Comparison of ENCODE assay signal across 10 mouse cellular contexts in the genomic region with DNA sequence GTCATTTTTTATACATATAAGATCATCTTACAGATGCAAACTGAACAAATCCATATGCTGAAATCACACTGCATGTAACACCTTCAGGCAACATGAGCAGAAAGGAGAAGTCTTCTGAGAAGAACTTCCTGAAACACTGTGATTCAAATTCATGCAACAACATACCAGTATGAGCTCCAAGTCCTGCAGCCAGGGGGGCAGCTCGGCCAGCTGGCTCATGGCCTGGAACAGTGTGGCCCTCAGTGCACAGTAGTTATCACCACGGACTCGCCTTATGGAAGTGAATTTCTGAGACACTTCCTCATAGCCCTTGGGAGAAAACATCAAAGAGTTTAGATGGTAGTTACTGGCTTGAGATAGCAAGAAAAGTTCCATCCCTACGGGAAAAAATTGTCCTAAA. TPM values are rescaled to one million over a fixed set of nuclear protein-coding genes. Genes with fewer than 3 reads are reported as not detected.
DNase-seq lines count a peak whose midpoint lies in the region; ATAC-seq and TF ChIP-seq lines count a peak whose summit lies in the region.
"Had no signal": no experiment of that assay in that cellular context is flagged by ENCODE, and none has a peak within 500 bp of the region (broad histone marks: within the 10 kb centered on the region; RNA-seq: fewer than 3 reads in every experiment).

No protein-coding gene starts in this region.

- H3K27me3 ChIP-seq in heart, adult 2 months (ENCODE audit: control insufficient read depth, insufficient read depth, low read length) = no peaks in the 10 kb centered on the region
- H3K27me3 ChIP-seq in heart, embryonic 12.5 days (replicated peaks) = no peaks in the 10 kb centered on the region
- no peaks in the 10 kb centered on the region for H3K27me3 ChIP-seq in forebrain, postnatal 0 days (ENCODE audit: insufficient read depth, low read length)
- H3K27me3 ChIP-seq: hindbrain, embryonic 12.5 days had no signal

- peak; percentile 53 for TF ChIP-seq CTCF in heart, adult 2 months (IDR thresholded peaks at IDR 0.05)
- TF ChIP-seq CTCF in forebrain, postnatal 0 days (IDR thresholded peaks at IDR 0.05; ENCODE audit: low read depth) = no peak

- peaks cover 14% of the 10 kb centered on the region for H3K4me1 ChIP-seq in heart, adult 2 months (ENCODE audit: control insufficient read depth, insufficient read depth, low read length)
- peaks cover 17% of the 10 kb centered on the region for H3K4me1 ChIP-seq in heart, embryonic 12.5 days (replicated peaks)
- no peaks in the 10 kb centered on the region for H3K4me1 ChIP-seq in forebrain, postnatal 0 days (ENCODE audit: insufficient read depth)

- H3K4me3 ChIP-seq in heart, adult 2 months = no peak overlapping the region
- no peak overlapping the region for H3K4me3 ChIP-seq in heart, embryonic 12.5 days
- H3K4me3 ChIP-seq in forebrain, postnatal 0 days (ENCODE audit: low read depth, low read length) = no peak overlapping the region
- H3K4me3 ChIP-seq: hindbrain, embryonic 12.5 days had no signal

- H3K79me2 ChIP-seq in heart, adult 2 months (replicated peaks; ENCODE audit: control insufficient read depth, insufficient read depth, low read length) = no peaks in the 10 kb centered on the region

- H3K36me3 ChIP-seq in heart, adult 2 months (ENCODE audit: control insufficient read depth, insufficient read depth, low read length) = peaks cover 31% of the 10 kb centered on the region
- H3K36me3 ChIP-seq in heart, embryonic 12.5 days = peaks cover 48% of the 10 kb centered on the region
- peaks cover 21% of the 10 kb centered on the region for H3K36me3 ChIP-seq in forebrain, postnatal 0 days (ENCODE audit: insufficient read depth)

- peak overlapping the region; percentile 76 for H3K27ac ChIP-seq in heart, adult 2 months
- H3K27ac ChIP-seq in heart, embryonic 12.5 days (ENCODE audit: poor library complexity, severe bottlenecking) = no peak overlapping the region
- H3K27ac ChIP-seq in forebrain, postnatal 0 days (ENCODE audit: low read depth, low read length) = no peak overlapping the region
- H3K27ac ChIP-seq: hindbrain, embryonic 12.5 days had no signal

- WGBS in heart, adult 2 months = 10% methylated on average over 4 of the region's 4 CpGs
- WGBS in heart, embryonic 12.5 days = 75% methylated on average over 4 of the region's 4 CpGs
- 68% methylated on average over 4 of the region's 4 CpGs for WGBS in forebrain, postnatal 0 days

- no peak overlapping the region for H3K9ac ChIP-seq in heart, adult 2 months (ENCODE audit: low read depth, low read length)
- H3K9ac ChIP-seq in heart, embryonic 12.5 days = no peak overlapping the region
- no peak overlapping the region for H3K9ac ChIP-seq in forebrain, postnatal 0 days
- H3K9ac ChIP-seq: hindbrain, embryonic 12.5 days had no signal

- no peak for ATAC-seq in heart, embryonic 12.5 days (ENCODE audit: insufficient number of reproducible peaks, low FRiP score)
- ATAC-seq in forebrain, postnatal 0 days = no peak

- peak; percentile 86 for TF ChIP-seq EP300 in heart, adult 2 months (IDR thresholded peaks at IDR 0.05; ENCODE audit: insufficient read depth, low read depth, low read length)

- H3K9me3 ChIP-seq in heart, embryonic 12.5 days (replicated peaks) = no peaks in the 10 kb centered on the region
- no peaks in the 10 kb centered on the region for H3K9me3 ChIP-seq in forebrain, postnatal 0 days (ENCODE audit: low read length)
- H3K9me3 ChIP-seq: hindbrain, embryonic 12.5 days had no signal

- peak; percentile 78 to 86 for DNase-seq in heart, adult 2 months
- DNase-seq in cerebellum, adult 11 months = peak; percentile 42
- DNase-seq in gastrocnemius, postnatal 10 days = peak; percentile 62
- peak; percentile 56 for DNase-seq in lung, postnatal 10 days
- no peak for DNase-seq in embryo, embryonic 9.5 days (ENCODE audit: extremely low spot score)
- no peak for DNase-seq in forebrain, postnatal 0 days
- no peak for DNase-seq in urinary bladder, postnatal 10 days (ENCODE audit: low spot score)

- TF ChIP-seq POLR2A in heart, adult 2 months (IDR thresholded peaks at IDR 0.05; ENCODE audit: insufficient read depth, low read depth, low read length) = 0 out of 2 replicates have a peak, but pooled peaks have one; percentile 14

- intact Hi-C loops in heart, adult 2 months (cut with DNase I) = no loop called here

- no peak overlapping the region for H3K4me2 ChIP-seq in heart, embryonic 12.5 days
- H3K4me2 ChIP-seq in forebrain, postnatal 0 days (ENCODE audit: low read depth) = no peak overlapping the region
- H3K4me2 ChIP-seq: hindbrain, embryonic 12.5 days; midbrain, embryonic 11.5 days had no signal

RNA-seq across cellular contexts. Expression of a gene that starts 14.3 kb away (rescaled TPM):
- 10 to 100 TPM; 24.6 to 26.1 TPM for total RNA-seq in heart, adult 2 months (2021)
- polyA plus RNA-seq in heart, adult 2 months (2012; rRNA removed) = 18.7 and 22.5 TPM in 2 replicates
- polyA plus RNA-seq in heart, embryonic 12.5 days (2016; fragmentation: Nextera tagmentation; extraction: Ambion mirVana) = 26.2 and 27.4 TPM in 2 replicates
- total RNA-seq in gastrocnemius, postnatal 10 days (2021) = 10 to 100 TPM; 19.5 to 22.9 TPM
- total RNA-seq in forebrain, postnatal 0 days (2014; rRNA removed) = 26.5 and 27.4 TPM in 2 replicates
- polyA plus RNA-seq in forebrain, postnatal 0 days (2015; fragmentation: Nextera tagmentation; extraction: Ambion mirVana) = 25.1 and 28.5 TPM in 2 replicates

Comparison
In these comparisons a context has a peak if more than half of its experiments do, and no peak if none do; other contexts are left out.
1. DNase-seq: peak in heart, adult 2 months (2 of 2), cerebellum, adult 11 months (single experiment), gastrocnemius, postnatal 10 days (single experiment) and lung, postnatal 10 days (single experiment); none in embryo, embryonic 9.5 days (single experiment), forebrain, postnatal 0 days (single experiment) and urinary bladder, postnatal 10 days (single experiment).